Mouse (Mus musculus): ENCODE results near the gene Ell2. TPM values are rescaled to one million over a fixed set of nuclear protein-coding genes. Genes with fewer than 3 reads are reported as not detected.

Gene Ell2
- polyA plus RNA-seq, 1 experiment from 2014 or later = 4.2 TPM

- Histone ChIP-seq H3K36me3 (ENCODE audit: insufficient read depth, low read length) (no peaks in the 10 kb centered on the region), H3K9me3 (ENCODE audit: low read length) (no peaks in the 10 kb centered on the region), H3K4me3 (ENCODE audit: low read length) (no peak overlapping the region), H3K9ac (replicated peaks; ENCODE audit: low read length) (no peak overlapping the region), H3K4me2 (replicated peaks; ENCODE audit: low read depth, low read length) (no peak overlapping the region), H3K27me3 (ENCODE audit: insufficient read depth, low read length) (no peaks in the 10 kb centered on the region), H3K27ac (ENCODE audit: low read length) (no peak overlapping the region), H3K4me1 (ENCODE audit: insufficient read depth, low read length) (peaks cover 19% of the 10 kb centered on the region)
- no peak for ATAC-seq (ENCODE audit: low FRiP score, low TSS enrichment)
- 97% methylated on average over 1 of the region's 1 CpGs for WGBS
Measured at GRCm38 (mm10) chr13:75727932-75728331, 21.4 kb downstream of the Ell2 start.

GRCm38 (mm10) chr13:75729834-75730233 is 23.3 kb downstream of the Ell2 start:
- Histone ChIP-seq H3K4me2 (replicated peaks; ENCODE audit: low read depth, low read length) (no peak overlapping the region), H3K9me3 (ENCODE audit: low read length) (no peaks in the 10 kb centered on the region), H3K27me3 (ENCODE audit: insufficient read depth, low read length) (no peaks in the 10 kb centered on the region), H3K4me1 (ENCODE audit: insufficient read depth, low read length) (peaks cover 19% of the 10 kb centered on the region), H3K9ac (replicated peaks; ENCODE audit: low read length) (no peak overlapping the region), H3K36me3 (ENCODE audit: insufficient read depth, low read length) (no peaks in the 10 kb centered on the region), H3K4me3 (ENCODE audit: low read length) (no peak overlapping the region), H3K27ac (ENCODE audit: low read length) (no peak overlapping the region)
- WGBS = 79% methylated on average over 1 of the region's 1 CpGs
- no peak for ATAC-seq (ENCODE audit: low FRiP score, low TSS enrichment)

- H3K4me2 ChIP-seq (replicated peaks; ENCODE audit: low read depth, low read length) = no peak overlapping the region
- H3K9ac ChIP-seq (replicated peaks; ENCODE audit: low read length) = no peak overlapping the region
- no peak overlapping the region for H3K27ac ChIP-seq (ENCODE audit: low read length)
- H3K36me3 ChIP-seq (ENCODE audit: insufficient read depth, low read length) = no peaks in the 10 kb centered on the region
- H3K4me1 ChIP-seq (ENCODE audit: insufficient read depth, low read length) = peaks cover 19% of the 10 kb centered on the region
- no peaks in the 10 kb centered on the region for H3K27me3 ChIP-seq (ENCODE audit: insufficient read depth, low read length)
- no peaks in the 10 kb centered on the region for H3K9me3 ChIP-seq (ENCODE audit: low read length)
- peak; percentile 72; the same call in 1 of the 2 replicates for ATAC-seq (ENCODE audit: low FRiP score, low TSS enrichment)
- no peak overlapping the region for H3K4me3 ChIP-seq (ENCODE audit: low read length)
Measured at GRCm38 (mm10) chr13:75730717-75731116, 24.2 kb downstream of the Ell2 start.

- H3K27ac ChIP-seq (ENCODE audit: low read length) = no peak overlapping the region
- 61% methylated on average over 3 of the region's 3 CpGs for WGBS
- no peak overlapping the region for H3K9ac ChIP-seq (replicated peaks; ENCODE audit: low read length)
- no peaks in the 10 kb centered on the region for H3K27me3 ChIP-seq (ENCODE audit: insufficient read depth, low read length)
- no peak overlapping the region for H3K4me3 ChIP-seq (ENCODE audit: low read length)
- H3K4me2 ChIP-seq (replicated peaks; ENCODE audit: low read depth, low read length) = no peak overlapping the region
- peaks cover 12% of the 10 kb centered on the region for H3K4me1 ChIP-seq (ENCODE audit: insufficient read depth, low read length)
- no peaks in the 10 kb centered on the region for H3K9me3 ChIP-seq (ENCODE audit: low read length)
- no peak for ATAC-seq (ENCODE audit: low FRiP score, low TSS enrichment)
- no peaks in the 10 kb centered on the region for H3K36me3 ChIP-seq (ENCODE audit: insufficient read depth, low read length)
Measured at GRCm38 (mm10) chr13:75733594-75734161, 27.1 kb downstream of the Ell2 start.

- H3K4me1 ChIP-seq (ENCODE audit: insufficient read depth, low read length) = peaks cover 18% of the 10 kb centered on the region
- no peaks in the 10 kb centered on the region for H3K9me3 ChIP-seq (ENCODE audit: low read length)
- WGBS = 93% methylated on average over 5 of the region's 5 CpGs
- no peaks in the 10 kb centered on the region for H3K27me3 ChIP-seq (ENCODE audit: insufficient read depth, low read length)
- ATAC-seq (ENCODE audit: low FRiP score, low TSS enrichment) = no peak
- no peak overlapping the region for H3K4me3 ChIP-seq (ENCODE audit: low read length)
- no peak overlapping the region for H3K4me2 ChIP-seq (replicated peaks; ENCODE audit: low read depth, low read length)
- no peak overlapping the region for H3K9ac ChIP-seq (replicated peaks; ENCODE audit: low read length)
- no peak overlapping the region for H3K27ac ChIP-seq (ENCODE audit: low read length)
- H3K36me3 ChIP-seq (ENCODE audit: insufficient read depth, low read length) = no peaks in the 10 kb centered on the region
Measured at GRCm38 (mm10) chr13:75734231-75734630, 27.7 kb downstream of the Ell2 start.

- Histone ChIP-seq H3K9ac (replicated peaks; ENCODE audit: low read length) (no peak overlapping the region), H3K27ac (ENCODE audit: low read length) (no peak overlapping the region), H3K9me3 (ENCODE audit: low read length) (no peaks in the 10 kb centered on the region), H3K4me2 (replicated peaks; ENCODE audit: low read depth, low read length) (no peak overlapping the region), H3K4me1 (ENCODE audit: insufficient read depth, low read length) (peaks cover 26% of the 10 kb centered on the region), H3K4me3 (ENCODE audit: low read length) (no peak overlapping the region), H3K36me3 (ENCODE audit: insufficient read depth, low read length) (no peaks in the 10 kb centered on the region), H3K27me3 (ENCODE audit: insufficient read depth, low read length) (no peaks in the 10 kb centered on the region)
- WGBS = 88% methylated on average over 1 of the region's 1 CpGs
- no peak for ATAC-seq (ENCODE audit: low FRiP score, low TSS enrichment)
Measured at GRCm38 (mm10) chr13:75735606-75736005, 29.0 kb downstream of the Ell2 start.

- peaks cover 20% of the 10 kb centered on the region for H3K4me1 ChIP-seq (ENCODE audit: insufficient read depth, low read length)
- H3K4me2 ChIP-seq (replicated peaks; ENCODE audit: low read depth, low read length) = no peak overlapping the region
- no peaks in the 10 kb centered on the region for H3K36me3 ChIP-seq (ENCODE audit: insufficient read depth, low read length)
- no peak; the same call in 1 of the 2 replicates for ATAC-seq (ENCODE audit: low FRiP score, low TSS enrichment)
- no peak overlapping the region for H3K27ac ChIP-seq (ENCODE audit: low read length)
- no peak overlapping the region for H3K9ac ChIP-seq (replicated peaks; ENCODE audit: low read length)
- WGBS = 33% methylated on average over 7 of the region's 7 CpGs
- no peak overlapping the region for H3K4me3 ChIP-seq (ENCODE audit: low read length)
- no peaks in the 10 kb centered on the region for H3K9me3 ChIP-seq (ENCODE audit: low read length)
- H3K27me3 ChIP-seq (ENCODE audit: insufficient read depth, low read length) = no peaks in the 10 kb centered on the region
Measured at GRCm38 (mm10) chr13:75737991-75738390, 31.4 kb downstream of the Ell2 start.

- Histone ChIP-seq H3K36me3 (ENCODE audit: insufficient read depth, low read length) (no peaks in the 10 kb centered on the region), H3K27ac (ENCODE audit: low read length) (no peak overlapping the region), H3K27me3 (ENCODE audit: insufficient read depth, low read length) (no peaks in the 10 kb centered on the region), H3K4me1 (ENCODE audit: insufficient read depth, low read length) (peaks cover 20% of the 10 kb centered on the region), H3K9ac (replicated peaks; ENCODE audit: low read length) (no peak overlapping the region), H3K4me3 (ENCODE audit: low read length) (no peak overlapping the region), H3K9me3 (ENCODE audit: low read length) (no peaks in the 10 kb centered on the region), H3K4me2 (replicated peaks; ENCODE audit: low read depth, low read length) (no peak overlapping the region)
- no peak for ATAC-seq (ENCODE audit: low FRiP score, low TSS enrichment)
- 9% methylated on average over 6 of the region's 6 CpGs for WGBS
Measured at GRCm38 (mm10) chr13:75738536-75738935, 32.0 kb downstream of the Ell2 start.

- 39% methylated on average over 3 of the region's 3 CpGs for WGBS
- Histone ChIP-seq H3K27me3 (ENCODE audit: insufficient read depth, low read length) (no peaks in the 10 kb centered on the region), H3K4me3 (ENCODE audit: low read length) (no peak overlapping the region), H3K27ac (ENCODE audit: low read length) (no peak overlapping the region), H3K36me3 (ENCODE audit: insufficient read depth, low read length) (no peaks in the 10 kb centered on the region), H3K4me1 (ENCODE audit: insufficient read depth, low read length) (peaks cover 20% of the 10 kb centered on the region), H3K9ac (replicated peaks; ENCODE audit: low read length) (no peak overlapping the region), H3K9me3 (ENCODE audit: low read length) (no peaks in the 10 kb centered on the region), H3K4me2 (replicated peaks; ENCODE audit: low read depth, low read length) (no peak overlapping the region)
- ATAC-seq (ENCODE audit: low FRiP score, low TSS enrichment) = no peak; the same call in 1 of the 2 replicates
Measured at GRCm38 (mm10) chr13:75738957-75739356, 32.4 kb downstream of the Ell2 start.

GRCm38 (mm10) chr13:75740018-75740417 is 33.5 kb downstream of the Ell2 start:
- H3K36me3 ChIP-seq (ENCODE audit: insufficient read depth, low read length) = no peaks in the 10 kb centered on the region
- H3K4me2 ChIP-seq (replicated peaks; ENCODE audit: low read depth, low read length) = no peak overlapping the region
- H3K9me3 ChIP-seq (ENCODE audit: low read length) = no peaks in the 10 kb centered on the region
- H3K27me3 ChIP-seq (ENCODE audit: insufficient read depth, low read length) = no peaks in the 10 kb centered on the region
- no peak overlapping the region for H3K27ac ChIP-seq (ENCODE audit: low read length)
- WGBS = 71% methylated on average over 3 of the region's 3 CpGs
- H3K4me1 ChIP-seq (ENCODE audit: insufficient read depth, low read length) = peaks cover 20% of the 10 kb centered on the region
- H3K9ac ChIP-seq (replicated peaks; ENCODE audit: low read length) = no peak overlapping the region
- no peak for ATAC-seq (ENCODE audit: low FRiP score, low TSS enrichment)
- H3K4me3 ChIP-seq (ENCODE audit: low read length) = no peak overlapping the region

Data from kidney, embryonic 16.5 days (tissue).